In the genomic region with DNA sequence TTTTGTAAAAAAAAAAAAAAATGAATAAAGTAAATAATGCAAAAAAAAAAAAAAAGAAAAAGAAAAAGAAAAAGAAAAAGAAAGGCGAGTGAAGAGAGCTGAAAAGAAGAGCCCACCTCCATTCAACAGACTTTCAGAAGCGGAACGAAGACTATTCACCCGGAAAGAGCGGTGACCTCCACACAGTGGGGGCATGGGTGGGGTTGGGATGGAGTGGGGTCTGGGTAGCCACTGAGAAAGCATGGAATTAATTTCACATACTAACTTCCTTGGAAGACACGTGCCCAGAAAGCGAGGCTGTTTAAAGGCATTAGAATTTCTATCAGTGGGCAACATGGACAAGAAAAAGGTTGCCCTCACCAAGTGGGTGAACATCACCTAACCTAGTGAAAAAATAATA, we compare ENCODE assay signal across 24 mouse cellular contexts.
"Had no signal": no experiment of that assay in that cellular context is flagged by ENCODE, and none has a peak within 500 bp of the region (broad histone marks: within the 10 kb centered on the region; RNA-seq: fewer than 3 reads in every experiment).

No protein-coding gene starts in this region.

- H3K27me3 ChIP-seq: kidney, embryonic 15.5 days; limb, embryonic 12.5 days; limb, embryonic 15.5 days; midbrain, embryonic 12.5 days; midbrain, embryonic 15.5 days; neural tube, embryonic 12.5 days; neural tube, embryonic 15.5 days; stomach, embryonic 15.5 days had no signal

- H3K9ac ChIP-seq: kidney, embryonic 15.5 days; limb, embryonic 12.5 days; limb, embryonic 15.5 days; liver, embryonic 14.5 days; liver, postnatal 0 days; lung, embryonic 14.5 days; midbrain, embryonic 12.5 days; midbrain, embryonic 15.5 days; neural tube, embryonic 12.5 days; neural tube, embryonic 15.5 days; stomach, embryonic 15.5 days had no signal

- H3K9me3 ChIP-seq: kidney, embryonic 15.5 days; limb, embryonic 12.5 days; limb, embryonic 15.5 days; midbrain, embryonic 12.5 days; midbrain, embryonic 15.5 days; neural tube, embryonic 12.5 days; neural tube, embryonic 15.5 days; stomach, embryonic 15.5 days had no signal

- H3K4me2 ChIP-seq: kidney, embryonic 15.5 days; limb, embryonic 12.5 days; limb, embryonic 15.5 days; liver, embryonic 11.5 days; lung, embryonic 14.5 days; midbrain, embryonic 12.5 days; midbrain, embryonic 15.5 days; neural tube, embryonic 12.5 days; neural tube, embryonic 15.5 days; stomach, embryonic 15.5 days had no signal

- DNase-seq: kidney, adult 11 months; kidney, adult 8-10 months; kidney, postnatal 10 days; kidney, postnatal 36 days; layer of hippocampus, postnatal 36 days; left cerebral cortex, postnatal 4 days; liver, postnatal 0 days; lung, embryonic 14.5 days; right cerebral cortex, adult 18-20 months; right cerebral cortex, postnatal 25 days; spleen, adult 18-20 months; thymus, postnatal 25 days had no signal

- H3K27ac ChIP-seq: kidney, embryonic 15.5 days; limb, embryonic 12.5 days; limb, embryonic 15.5 days; liver, embryonic 14.5 days; macrophage; midbrain, embryonic 12.5 days; midbrain, embryonic 15.5 days; neural tube, embryonic 12.5 days; neural tube, embryonic 15.5 days; stomach, embryonic 15.5 days had no signal

- H3K4me3 ChIP-seq: kidney, embryonic 15.5 days; limb, embryonic 12.5 days; limb, embryonic 15.5 days; midbrain, embryonic 12.5 days; midbrain, embryonic 15.5 days; neural tube, embryonic 12.5 days; neural tube, embryonic 15.5 days; stomach, embryonic 15.5 days had no signal

- H3K36me3 ChIP-seq: midbrain, embryonic 15.5 days had no signal

- H3K4me1 ChIP-seq: kidney, embryonic 15.5 days; limb, embryonic 12.5 days; limb, embryonic 15.5 days; midbrain, embryonic 12.5 days; midbrain, embryonic 15.5 days; neural tube, embryonic 12.5 days; neural tube, embryonic 15.5 days; stomach, embryonic 15.5 days had no signal

- ATAC-seq: liver, postnatal 0 days; lung, postnatal 0 days; midbrain, embryonic 15.5 days had no signal
